Mouse (Mus musculus): Measurements from ENCODE around the gene Fli1.
A peak's percentile ranks its signal among the peaks of the same experiment; 100 is the strongest.

Fli1 gene

GRCm38 (mm10) chr9:32542212-32543039 lies at the start of gene Fli1:
Gene Fli1, minus strand, starts transcription at chr9:32542861.
- DNase-seq, result no peak

- DNase-seq, result peak; percentile 42
Observed at GRCm38 (mm10) chr9:32591732-32592582, 49.3 kb upstream of the Fli1 start.

GRCm38 (mm10) chr9:32590571-32590970 lies 47.9 kb upstream of the Fli1 start:
- DNase-seq, result no peak

- DNase-seq, result peak; percentile 43
Observed at GRCm38 (mm10) chr9:32589900-32590299, 47.2 kb upstream of the Fli1 start.

- DNase-seq, result peak; percentile 3
Observed at GRCm38 (mm10) chr9:32585357-32585756, 42.7 kb upstream of the Fli1 start.

- DNase-seq, result no peak
Observed at GRCm38 (mm10) chr9:32583905-32584304, 41.2 kb upstream of the Fli1 start.

- no peak for DNase-seq
Observed at GRCm38 (mm10) chr9:32581851-32582573, 39.4 kb upstream of the Fli1 start.

GRCm38 (mm10) chr9:32578411-32578810 lies 35.8 kb upstream of the Fli1 start:
- no peak for DNase-seq

GRCm38 (mm10) chr9:32573638-32574037 lies 31.0 kb upstream of the Fli1 start:
- DNase-seq, result no peak

- DNase-seq, result no peak
Observed at GRCm38 (mm10) chr9:32571676-32572075, 29.0 kb upstream of the Fli1 start.

- DNase-seq, result no peak
Observed at GRCm38 (mm10) chr9:32570547-32570946, 27.9 kb upstream of the Fli1 start.

- DNase-seq, result no peak
Observed at GRCm38 (mm10) chr9:32569261-32569660, 26.6 kb upstream of the Fli1 start.

GRCm38 (mm10) chr9:32567603-32568002 lies 24.9 kb upstream of the Fli1 start:
- DNase-seq, result no peak

GRCm38 (mm10) chr9:32565309-32565708 lies 22.6 kb upstream of the Fli1 start:
- no peak for DNase-seq

GRCm38 (mm10) chr9:32562837-32563236 lies 20.2 kb upstream of the Fli1 start:
- no peak for DNase-seq

GRCm38 (mm10) chr9:32562409-32562808 lies 19.7 kb upstream of the Fli1 start:
- no peak for DNase-seq

GRCm38 (mm10) chr9:32561190-32561890 lies 18.7 kb upstream of the Fli1 start:
- DNase-seq, result no peak

- DNase-seq, result no peak
Observed at GRCm38 (mm10) chr9:32559859-32560258, 17.2 kb upstream of the Fli1 start.

- no peak for DNase-seq
Observed at GRCm38 (mm10) chr9:32559454-32559853, 16.8 kb upstream of the Fli1 start.

GRCm38 (mm10) chr9:32556313-32556712 lies 13.7 kb upstream of the Fli1 start:
- no peak for DNase-seq

- DNase-seq, result no peak
Observed at GRCm38 (mm10) chr9:32555279-32555678, 12.6 kb upstream of the Fli1 start.

- DNase-seq, result no peak
Observed at GRCm38 (mm10) chr9:32550541-32550940, 7.9 kb upstream of the Fli1 start.

All from cerebellum, adult 8-10 months (tissue).